Mouse (Mus musculus) stomach, postnatal 0 days (tissue): Measurements from ENCODE around the gene Zfp991.
"Not testable (repeated sequence)": the region's sequence is repeated elsewhere in the genome, so short reads cannot be mapped to it uniquely, and the experiment has no call there.

Experiments used
- CTCF ChIP-seq: IDR thresholded peaks from 2 replicates; pipeline ENCODE4 v1.5.1; 2016; ENCODE audit warnings: antibody characterized with exemption, low read depth, mild to moderate bottlenecking, moderate library complexity
- EP300 ChIP-seq: optimal IDR thresholded peaks from 2 replicates; pipeline ENCODE3; 2016; ENCODE audit warnings: antibody characterized with exemption

GRCm38 (mm10) chr4:147181969-147182705 lies 50.3 kb downstream of the Zfp991 start:
- TF ChIP-seq CTCF, EP300: not testable (repeated sequence)
